Mouse (Mus musculus) cerebellum, postnatal 4 days (tissue): Measurements from ENCODE around the gene D430041D05Rik.

Experiments used
- DNase-seq, 2 experiments: peaks; one replicate each; pipeline ENCODE4 v3.0.0; 2022; ENCODE audit warnings: low spot score in 2 of 2, mixed read lengths in 1 of 2

D430041D05Rik gene

DNA sequence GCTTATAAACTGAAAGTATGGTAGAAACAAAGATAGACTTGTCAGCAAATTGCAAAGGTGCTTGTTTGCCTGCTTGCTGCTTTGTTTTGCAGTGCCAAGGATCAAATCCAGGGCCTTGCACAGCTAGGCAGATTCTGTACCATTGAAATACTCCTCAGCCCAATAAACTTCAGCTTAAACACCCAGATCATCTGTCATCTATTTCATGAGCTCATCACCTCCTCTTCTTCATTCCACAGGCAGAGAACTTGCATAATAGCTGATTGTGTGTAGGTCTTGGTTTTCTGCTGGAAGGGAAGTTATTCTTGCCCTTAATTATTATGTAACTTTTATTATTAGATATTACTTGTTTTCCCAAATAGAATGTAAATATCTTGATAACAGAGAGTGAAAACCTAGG is 73.2 kb downstream of the D430041D05Rik start:
- DNase-seq: no peak

DNA sequence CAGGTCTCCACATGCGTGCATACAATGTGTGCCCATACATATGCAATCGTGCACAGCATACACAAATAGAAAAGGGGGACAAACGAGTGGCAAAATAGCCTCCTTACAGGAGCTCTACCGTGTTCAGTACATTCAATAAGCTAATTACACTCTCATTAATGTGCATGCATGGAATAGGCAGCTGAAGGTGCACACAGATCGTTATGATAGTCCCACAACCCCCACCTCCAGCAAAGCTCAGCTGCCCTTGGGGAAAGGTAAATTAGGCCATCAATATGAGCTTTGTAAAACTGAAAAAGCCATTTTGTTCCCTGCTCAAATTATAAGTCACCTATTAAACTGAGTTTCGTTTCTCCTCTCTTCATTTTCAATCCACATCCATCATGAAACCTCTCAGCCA is 75.0 kb downstream of the D430041D05Rik start:
- no peak for DNase-seq

DNA sequence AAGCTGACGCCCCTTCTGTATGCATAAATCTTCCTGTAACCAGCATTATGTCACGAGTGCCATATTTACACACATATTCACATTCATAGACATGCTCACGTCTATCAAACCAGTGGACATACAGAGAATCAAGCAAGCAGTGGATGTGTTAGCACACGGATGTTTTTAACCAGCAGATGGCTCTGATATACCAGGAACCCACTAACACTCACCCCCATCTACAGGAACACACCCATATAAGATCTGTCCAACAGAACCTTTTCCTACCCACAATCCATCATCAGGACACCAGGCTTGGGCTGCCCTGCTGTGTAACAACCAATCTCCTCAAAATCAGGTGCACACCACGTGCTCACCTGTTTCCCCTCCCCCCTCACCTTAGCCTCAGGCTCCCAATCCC is 76.9 kb downstream of the D430041D05Rik start:
- DNase-seq: no peak

DNA sequence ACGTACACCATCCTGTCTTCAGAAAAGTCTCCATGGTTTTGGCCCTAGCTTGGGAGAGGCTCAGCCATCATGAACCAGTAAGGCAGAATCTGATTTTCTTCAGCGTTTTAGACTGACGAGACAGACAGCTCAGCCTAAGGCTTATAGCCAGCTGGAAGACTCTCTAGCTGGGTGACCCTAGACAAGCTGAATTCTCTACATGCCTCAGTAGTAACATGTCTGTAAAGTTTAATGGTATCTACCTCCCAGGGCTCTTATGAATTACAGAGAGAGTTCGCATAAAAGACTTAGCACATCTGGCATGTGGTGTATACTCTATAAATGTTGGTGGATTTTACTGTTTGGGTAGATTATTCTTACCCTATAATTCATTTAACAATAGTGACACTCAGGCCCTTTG is 78.1 kb downstream of the D430041D05Rik start:
- no peak for DNase-seq

DNA sequence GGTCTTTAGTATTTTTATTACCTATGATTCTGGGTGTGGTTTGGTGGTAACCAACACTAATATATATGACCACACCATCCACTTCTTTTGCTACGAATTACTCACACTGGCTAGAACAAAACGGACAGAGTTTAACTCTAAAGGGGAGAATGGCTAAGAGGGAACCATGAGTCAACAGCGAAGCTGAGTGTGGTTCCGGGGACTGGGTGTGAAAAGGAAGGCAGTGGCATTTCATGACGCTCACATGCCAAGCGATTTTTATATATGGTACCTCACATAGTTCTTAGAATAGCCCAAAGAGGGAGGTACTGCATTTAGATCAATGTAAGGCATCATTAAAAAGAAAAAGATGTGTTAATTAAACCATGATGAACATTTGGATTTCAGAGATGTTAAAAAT is 79.6 kb downstream of the D430041D05Rik start:
- no peak for DNase-seq

DNA sequence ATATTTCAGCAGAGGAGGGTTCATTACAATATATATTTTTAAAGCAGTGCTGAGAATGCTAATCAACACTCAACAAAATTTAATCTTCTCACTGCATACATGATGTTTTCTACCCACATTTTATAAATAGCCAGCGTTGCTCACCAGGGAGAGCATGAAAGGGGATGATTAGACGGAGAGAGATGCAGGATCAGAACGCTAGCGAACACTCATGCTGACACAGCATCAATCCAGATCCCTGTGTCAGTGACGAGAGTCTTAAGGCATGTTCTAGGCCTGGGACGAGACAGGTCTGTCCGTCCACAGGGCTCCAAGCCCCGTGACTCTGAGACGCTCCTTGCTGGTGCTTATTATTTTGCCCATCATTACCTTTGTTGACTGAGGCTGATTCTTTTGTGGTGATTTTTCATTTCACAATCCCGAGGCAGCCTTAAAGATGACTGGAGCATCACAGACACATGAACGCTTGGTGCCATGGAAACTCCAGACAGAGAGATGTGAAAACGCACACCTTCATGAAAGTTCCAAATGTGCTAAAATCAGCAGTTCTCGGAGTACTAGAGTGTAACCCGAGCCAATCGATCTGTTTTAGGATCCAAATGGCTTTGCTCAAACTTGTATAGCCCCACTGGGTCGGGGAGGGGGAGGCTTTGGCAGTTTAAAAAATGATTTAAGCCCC is 83.6 kb downstream of the D430041D05Rik start:
- no peak for DNase-seq

DNA sequence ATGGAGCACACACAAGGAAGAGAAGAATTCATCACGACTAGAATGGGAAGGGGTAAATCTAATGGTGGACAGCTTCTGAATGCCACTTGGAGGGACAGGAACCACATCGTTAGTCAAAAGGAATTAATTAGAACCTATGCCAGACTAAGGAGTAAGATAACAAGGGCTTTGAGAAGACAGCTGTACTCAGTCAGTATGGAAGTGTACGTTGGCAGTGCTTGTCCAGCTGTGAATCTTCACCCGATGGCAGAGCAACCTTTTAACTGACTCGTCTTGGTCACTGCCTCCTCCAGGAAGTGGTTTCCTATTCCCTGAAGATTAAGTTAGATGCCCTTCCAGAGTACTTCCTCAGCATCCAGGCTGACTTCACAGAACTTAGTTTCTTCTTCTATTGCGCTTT is 87.0 kb downstream of the D430041D05Rik start:
- DNase-seq: no peak

DNA sequence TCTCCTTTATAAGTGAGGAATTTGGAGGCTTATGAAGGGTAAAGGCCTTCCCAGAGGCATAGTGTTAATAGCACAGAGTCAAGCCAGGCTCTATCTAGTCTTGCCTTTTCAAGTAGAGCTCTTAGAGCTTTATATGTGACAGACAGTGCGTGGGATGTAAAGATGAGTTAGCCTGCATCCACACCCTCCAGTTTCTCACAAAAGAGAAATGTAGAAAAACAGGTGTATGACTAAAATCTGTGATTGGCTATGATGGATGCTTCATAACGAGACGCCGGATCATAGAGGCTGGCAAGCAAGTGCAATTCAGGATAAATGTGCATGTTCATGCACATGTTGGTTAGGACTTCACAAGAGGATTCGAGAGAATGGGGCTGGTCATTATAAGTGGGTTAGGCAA is 87.5 kb downstream of the D430041D05Rik start:
- DNase-seq: no peak

DNA sequence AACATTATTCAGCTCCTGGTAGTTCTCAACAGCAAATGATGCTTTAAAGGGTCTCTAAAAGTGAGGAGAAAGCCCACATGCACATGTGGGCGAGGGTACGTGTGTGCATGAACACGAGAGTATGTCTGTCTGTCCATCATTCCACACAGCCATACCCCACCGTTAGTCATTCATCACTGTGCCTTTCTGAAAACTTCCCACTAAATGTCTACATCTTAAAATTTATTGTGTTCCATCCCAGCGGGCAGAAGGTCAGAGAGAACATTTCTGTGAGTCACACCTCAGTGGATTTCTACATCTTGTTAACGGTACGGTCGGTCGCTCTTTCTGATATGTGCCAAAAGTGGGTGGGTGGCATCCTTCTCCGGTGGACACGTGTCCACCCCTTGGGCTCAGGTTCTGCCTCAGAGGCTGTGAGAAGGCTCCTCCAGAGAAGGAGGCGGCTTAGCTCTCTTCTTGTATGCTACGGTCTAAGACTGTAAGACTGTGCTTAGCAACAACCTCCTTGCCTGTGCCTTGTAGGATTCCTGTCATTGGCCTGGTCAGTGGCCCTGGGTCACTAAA is 90.7 kb downstream of the D430041D05Rik start:
- DNase-seq: no peak

DNA sequence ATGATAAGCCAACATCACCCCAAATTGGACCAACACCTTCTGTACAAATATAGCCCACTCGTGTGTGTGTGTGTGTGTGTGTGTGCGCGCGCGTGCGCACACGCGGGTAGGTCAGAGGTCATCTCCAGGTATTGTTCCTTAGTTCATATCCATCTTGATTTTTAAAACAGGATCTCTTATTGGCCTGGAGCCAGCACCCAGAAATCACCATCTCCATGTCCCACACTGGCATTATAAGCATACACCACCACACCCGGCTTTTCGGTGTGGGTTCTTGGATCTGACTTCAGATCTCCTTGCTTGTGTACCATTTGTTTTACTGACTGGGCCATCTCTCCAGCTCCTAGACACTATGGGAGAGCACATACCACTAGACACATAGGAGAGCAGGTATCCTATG is 91.4 kb downstream of the D430041D05Rik start:
- no peak for DNase-seq

DNA sequence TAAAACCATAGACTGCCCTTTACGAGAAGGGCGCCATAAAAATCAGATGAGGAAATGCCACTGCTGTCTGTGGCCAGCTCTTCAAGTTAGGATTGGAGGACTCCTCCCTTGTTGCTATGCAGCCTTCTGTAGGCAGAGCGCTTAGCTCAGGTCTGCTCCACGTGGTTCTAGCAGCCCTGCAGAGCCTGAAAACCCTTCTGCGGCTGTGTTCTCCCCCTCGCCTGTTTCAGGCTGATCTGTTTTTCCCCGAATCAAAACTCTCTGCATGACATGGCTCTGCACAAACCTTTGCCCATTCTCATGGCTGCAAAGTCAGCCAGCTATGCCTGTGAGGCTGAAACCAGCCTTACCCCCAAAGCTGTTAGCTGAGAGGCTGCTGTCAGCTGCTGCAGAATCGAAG is 91.9 kb downstream of the D430041D05Rik start:
- DNase-seq: peak in 1 of 2 experiments; percentile 30

DNA sequence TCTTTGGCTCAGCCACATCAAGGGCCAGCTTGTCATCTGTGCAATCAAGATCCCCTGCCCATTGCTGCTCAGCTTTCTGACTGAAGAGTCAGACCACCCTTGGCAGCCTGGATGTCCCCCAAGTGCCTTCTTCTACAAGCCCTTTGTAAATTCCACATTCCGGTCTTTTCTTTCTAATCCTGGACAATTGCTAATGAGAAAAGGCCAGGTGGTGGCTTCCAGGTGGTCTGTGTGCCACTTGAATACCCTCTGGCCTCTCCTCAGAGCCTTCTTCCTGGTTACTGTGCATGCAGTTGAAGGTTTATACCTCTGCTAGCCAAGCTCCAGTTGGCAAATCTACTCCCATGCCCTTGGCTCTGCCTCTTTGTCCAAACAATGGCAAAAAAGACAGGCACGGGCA is 92.6 kb downstream of the D430041D05Rik start:
- DNase-seq: peak in 1 of 2 experiments; percentile 31

DNA sequence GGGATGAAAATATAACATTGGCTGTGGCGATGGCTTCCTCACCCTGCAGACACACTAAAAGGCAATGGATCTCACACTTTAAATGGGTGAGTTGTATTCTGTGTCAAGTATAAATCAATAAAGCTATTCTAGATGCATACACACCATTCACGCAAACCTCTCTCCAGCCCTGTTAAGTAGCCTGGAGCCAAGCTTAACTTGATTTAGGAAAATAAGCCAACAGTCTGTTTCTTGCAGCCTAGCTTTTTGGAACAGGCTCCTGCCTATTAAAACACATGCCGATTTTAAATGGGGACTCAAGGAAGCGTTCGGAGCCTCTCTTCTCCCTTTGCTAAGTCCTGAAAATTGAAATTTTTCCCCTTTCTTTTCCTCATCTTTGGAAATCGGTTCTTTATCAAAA is 93.2 kb downstream of the D430041D05Rik start:
- no peak for DNase-seq

DNA sequence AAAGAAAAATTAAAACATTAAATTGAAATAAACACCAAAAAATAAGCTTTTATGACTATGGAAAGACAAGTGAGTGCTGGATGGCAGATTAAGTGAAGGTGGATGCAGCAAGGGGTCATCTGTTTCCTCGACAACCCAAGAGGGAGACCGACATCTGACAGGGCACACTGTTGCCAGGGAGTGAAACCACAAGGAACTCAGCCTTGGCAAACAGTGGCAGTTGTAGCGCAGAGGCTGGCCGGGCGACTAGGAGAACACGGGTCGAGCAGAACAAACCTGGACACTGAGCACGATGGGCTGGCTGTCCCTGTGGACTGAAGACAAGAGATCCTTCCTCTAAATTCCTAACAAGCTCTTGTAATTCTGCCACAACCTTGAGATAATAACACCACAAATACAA is 94.3 kb downstream of the D430041D05Rik start:
- DNase-seq: peak in 1 of 2 experiments; percentile 32

DNA sequence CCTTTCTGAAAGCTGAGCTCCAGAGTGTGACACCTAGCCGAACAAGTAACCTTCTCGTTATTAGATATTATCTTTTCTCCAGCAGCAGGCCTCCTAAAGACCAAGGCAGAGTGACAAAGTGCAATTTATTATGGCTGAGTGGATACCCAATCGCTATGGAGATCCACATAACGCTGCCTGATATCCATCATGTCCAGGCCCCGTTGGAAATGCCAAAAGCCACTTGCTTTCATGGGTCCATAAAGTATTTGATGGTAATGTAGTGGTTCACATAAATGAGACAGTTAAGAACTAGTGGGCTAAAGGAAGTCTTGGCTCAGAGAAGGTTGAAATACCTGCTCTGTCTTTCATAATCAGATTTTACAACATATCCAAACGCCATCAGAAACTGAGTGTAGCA is 97.6 kb downstream of the D430041D05Rik start:
- no peak for DNase-seq

DNA sequence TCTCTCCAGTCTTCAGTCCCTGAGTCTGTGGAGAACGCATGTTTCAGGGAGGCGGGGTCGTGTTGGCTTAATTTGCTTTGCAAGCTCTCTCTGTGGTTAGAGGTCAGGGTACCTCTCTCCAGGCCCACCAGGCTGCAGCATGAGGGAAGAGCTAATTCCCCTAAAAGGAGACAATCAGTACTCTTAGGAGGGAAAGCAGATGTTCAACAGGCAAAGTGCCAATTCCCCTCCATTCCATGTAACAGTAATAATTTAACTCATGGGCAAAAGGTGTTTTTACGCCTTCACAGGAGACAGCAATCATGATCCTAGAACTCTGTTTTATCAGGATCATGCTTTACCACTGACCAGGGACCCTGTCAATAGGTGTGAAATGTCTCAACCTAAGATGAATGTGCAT is 103.7 kb downstream of the D430041D05Rik start:
- DNase-seq: no peak

DNA sequence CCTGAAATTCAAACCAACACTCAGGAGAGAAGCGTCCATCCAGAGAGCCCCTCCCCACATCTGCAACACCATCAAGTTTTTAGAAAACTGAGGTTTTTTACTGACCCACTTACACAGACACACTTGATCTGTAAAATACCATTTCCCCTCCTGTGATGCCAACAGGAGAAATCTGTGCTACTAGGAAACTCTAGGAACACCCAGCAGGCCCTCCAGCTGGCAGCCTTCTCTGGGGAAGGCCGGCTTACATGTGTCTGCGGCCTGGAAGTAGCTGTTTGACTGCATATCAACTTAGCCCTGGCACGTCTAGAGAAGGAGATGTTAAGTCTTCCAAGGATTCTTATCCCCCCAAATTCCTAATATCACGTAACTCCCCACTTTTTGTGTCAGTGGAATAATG is 105.1 kb downstream of the D430041D05Rik start:
- no peak for DNase-seq

DNA sequence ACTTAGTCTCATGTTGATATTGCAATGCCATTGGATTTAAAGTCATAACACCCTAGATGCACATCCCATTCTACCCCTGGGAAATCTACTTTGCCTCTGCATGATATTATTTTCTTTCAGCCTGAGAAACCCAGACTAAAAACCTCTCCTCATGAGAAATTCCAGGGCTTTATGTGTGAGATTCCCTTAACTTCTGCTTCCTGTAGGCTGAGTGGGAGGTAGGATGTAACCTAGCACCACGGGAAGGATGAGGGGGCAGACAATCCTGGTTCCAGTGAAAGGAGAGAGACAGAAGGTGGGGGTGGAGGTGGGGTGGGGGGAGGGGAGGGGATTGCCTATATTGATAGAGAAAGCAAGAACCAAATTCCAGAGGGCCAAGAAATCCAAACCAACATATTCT is 110.9 kb downstream of the D430041D05Rik start:
- DNase-seq: no peak

DNA sequence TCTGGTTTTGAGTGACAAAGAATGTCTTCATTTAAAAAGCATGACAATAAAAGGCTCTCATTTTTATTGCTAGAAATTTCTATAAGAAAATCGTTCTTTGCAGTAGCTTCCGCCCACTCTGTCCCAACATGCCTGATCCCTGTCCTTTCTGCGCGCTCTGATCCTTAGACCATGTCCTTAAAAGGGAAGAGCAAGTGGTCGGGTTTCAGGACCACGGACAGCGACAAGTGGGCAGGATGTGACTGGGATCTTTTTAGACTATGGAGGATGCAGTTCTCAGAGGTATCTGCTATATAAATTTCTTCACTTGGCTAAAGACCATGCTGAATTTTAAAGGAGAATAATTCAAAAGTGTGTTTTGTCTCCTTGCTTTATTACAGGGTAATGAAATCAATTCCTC is 111.7 kb downstream of the D430041D05Rik start:
- DNase-seq: no peak

DNA sequence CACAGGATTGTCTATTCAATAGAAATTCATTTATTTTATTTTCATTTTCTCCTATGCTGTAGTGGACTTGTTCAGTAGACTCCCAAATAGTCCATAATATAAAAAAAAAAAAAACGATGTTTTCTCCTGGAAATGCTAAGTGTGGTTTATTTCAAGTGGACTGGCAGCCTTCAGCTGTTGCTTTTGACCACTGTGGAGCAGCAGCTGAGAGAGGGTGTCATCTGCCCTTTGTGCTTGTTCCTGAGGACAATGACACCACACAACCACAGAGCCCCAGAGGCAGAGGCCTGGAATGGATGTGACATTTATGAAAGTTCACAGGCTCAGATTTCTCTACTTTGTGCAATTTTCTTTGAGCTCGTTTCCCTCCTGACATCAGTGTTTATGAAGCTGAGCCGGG is 124.0 kb downstream of the D430041D05Rik start:
- DNase-seq: no peak

DNA sequence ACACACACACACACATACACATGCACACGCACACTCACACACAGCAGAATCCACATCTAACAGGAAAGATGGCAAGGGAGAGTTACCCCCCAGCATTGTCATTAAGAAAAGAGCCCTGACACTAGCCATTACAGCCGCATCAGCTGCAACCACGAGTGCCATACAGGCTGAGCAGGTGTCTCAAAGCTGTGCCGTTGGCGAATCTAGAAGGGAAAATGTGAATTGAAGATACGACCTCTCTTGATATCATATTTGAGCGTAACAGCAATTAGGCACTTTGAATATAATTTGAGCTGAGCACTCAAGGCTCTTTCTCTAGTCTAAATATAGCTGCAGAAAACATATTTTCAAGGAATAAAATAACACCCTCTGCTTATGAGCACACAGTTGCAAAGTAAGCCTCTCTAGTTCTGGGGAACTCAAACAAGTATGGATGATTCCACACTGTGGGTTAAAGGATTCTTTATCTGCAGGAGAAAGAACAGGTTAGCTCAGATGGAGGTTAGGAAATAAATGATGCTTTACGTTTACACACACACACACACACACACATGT is 127.3 kb downstream of the D430041D05Rik start:
- no peak for DNase-seq

DNA sequence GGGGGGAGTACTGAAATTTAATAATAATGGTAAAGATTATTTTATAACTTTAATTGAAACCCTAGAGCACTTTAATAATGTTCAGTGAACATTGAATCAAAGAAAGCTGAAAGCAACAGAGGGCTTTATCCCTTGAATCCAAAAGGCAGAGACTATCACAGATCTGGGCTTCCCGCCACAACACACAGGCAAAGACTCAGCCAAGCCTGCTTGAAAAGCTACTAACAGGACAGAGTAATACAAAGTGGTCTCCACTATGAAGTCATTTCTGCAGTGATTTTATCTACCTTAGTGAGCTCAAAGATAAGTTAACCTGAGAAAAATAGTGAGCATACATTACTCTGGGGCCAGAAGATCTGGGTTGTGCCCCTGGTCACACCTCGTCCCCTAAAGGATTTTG is 128.0 kb downstream of the D430041D05Rik start:
- DNase-seq: no peak

DNA sequence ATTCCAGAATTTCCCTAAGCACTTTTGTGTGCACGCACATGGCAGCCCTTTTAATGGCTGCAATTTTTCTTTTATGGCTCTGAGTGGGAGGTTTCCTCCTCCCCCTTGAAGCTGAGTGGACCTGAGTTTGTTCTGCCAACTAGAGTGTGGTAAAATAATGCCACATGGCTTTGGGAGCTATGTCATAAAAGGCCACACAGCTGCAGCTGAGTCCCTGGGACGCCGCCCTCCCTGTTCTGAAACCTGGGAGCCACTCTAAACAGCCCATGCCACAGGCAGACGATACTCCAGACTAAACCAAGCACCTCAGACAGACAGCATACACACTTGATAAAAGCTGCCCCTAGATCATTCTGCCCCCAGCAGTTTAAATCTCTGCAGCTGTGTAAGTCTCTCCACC is 143.8 kb downstream of the D430041D05Rik start:
- no peak for DNase-seq

DNA sequence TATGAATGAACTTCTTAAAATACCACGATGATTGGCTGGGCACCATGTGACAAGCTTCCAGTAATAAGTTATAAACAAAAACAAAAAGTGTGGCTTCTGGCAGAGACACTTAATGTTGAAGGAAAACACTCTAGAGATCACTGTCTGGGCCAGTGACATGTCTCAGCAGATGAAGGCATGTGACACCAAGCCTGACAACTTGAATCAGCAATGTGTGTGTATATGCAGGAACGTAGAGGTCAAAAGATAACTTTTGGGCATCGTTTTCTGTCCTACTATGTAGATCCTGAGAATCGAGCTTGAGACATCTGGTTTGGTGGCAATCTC is 149.1 kb downstream of the D430041D05Rik start:
- DNase-seq: no peak
